Mouse (Mus musculus): ENCODE results near the gene Clip4.

- TF ChIP-seq CTCF (IDR thresholded peaks at IDR 0.05; ENCODE audit: extremely low read depth, insufficient read length, insufficient replicate concordance, low read depth, low read length): no peak
- no peak for TF ChIP-seq POLR2A (IDR thresholded peaks at IDR 0.05; ENCODE audit: low read depth, low read length)
These were observed 107.2 kb downstream of the Clip4 start for GRCm38 (mm10) chr17:71875492-71875891.
